Mouse (Mus musculus): Measurements from ENCODE around the gene Ccr4. TPM values are rescaled to one million over a fixed set of nuclear protein-coding genes. Genes with fewer than 3 reads are reported as not detected.
"Not testable (repeated sequence)": the region's sequence is repeated elsewhere in the genome, so short reads cannot be mapped to it uniquely, and the experiment has no call there.

Ccr4 gene
- polyA plus RNA-seq, 1 experiment from 2014 or later = not detected

DNA sequence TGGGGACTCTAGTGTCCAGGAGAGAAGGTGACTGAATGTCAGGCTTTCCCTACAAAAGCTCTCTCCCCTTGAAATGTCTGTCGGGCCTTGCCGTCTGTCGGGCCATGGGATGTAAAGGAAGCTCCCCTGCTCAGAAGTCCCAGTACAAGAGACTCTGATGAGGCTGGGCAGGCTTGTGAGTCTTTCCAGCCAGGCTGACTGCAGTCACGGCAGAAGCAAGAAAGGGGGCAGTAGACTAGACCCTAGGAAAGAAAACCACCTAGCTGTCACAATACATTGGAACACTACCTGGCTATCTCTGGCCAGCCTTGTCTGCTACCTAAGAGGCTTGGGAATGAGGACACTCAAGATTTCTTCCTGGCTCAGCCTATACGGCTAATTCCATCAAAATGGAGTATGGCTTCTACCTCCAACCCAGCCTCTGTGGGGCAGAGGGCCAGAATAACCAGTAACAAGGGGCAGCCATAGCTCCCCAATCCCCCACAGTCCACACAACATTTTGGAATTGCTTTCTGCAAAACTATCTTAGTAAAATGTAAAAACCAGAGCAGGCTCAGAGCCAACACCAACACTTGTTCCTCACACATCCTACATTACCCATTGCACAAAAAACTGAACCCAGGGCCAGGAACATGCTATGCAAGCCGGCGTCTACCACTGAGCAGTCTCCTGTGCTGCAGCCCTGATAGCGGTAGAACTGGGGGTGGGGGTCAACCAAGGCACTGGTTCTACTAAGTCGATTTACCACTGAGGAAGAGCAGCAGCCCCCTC is 30.2 kb upstream of the Ccr4 start:
- Histone ChIP-seq H3K27me3 (replicated peaks) (no peaks in the 10 kb centered on the region), H3K4me3 (no peak overlapping the region), H3K27ac (no peak overlapping the region), H3K9me3 (no peaks in the 10 kb centered on the region), H3K4me1 (no peaks in the 10 kb centered on the region), H3K36me3 (replicated peaks) (no peaks in the 10 kb centered on the region), H3K4me2 (no peak overlapping the region), H3K9ac (no peak overlapping the region)
- ATAC-seq (replicated peaks) = no peak
- 83% methylated on average over 9 of the region's 9 CpGs for WGBS

DNA sequence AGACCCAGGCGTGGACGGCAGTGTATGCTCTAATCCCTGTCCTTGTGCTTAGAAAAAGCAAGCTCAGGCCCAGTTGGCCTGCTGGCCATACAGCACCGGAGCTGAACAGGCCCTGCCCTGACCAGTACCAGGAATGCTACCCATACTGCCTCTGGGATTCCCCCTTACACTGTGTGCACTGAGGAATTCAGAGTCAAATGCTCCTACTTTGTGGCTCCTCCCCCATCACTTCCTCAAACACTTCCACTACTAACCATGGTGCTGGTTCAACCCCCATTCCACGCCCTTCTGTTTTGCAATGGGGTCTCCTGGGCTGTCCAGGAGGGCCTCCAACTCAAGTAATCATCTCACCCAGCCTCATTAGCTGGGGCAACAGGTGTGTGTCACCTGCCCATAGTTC is 29.1 kb upstream of the Ccr4 start:
- H3K4me3 ChIP-seq = no peak overlapping the region
- H3K9me3 ChIP-seq = no peaks in the 10 kb centered on the region
- 72% methylated on average over 4 of the region's 4 CpGs for WGBS

DNA sequence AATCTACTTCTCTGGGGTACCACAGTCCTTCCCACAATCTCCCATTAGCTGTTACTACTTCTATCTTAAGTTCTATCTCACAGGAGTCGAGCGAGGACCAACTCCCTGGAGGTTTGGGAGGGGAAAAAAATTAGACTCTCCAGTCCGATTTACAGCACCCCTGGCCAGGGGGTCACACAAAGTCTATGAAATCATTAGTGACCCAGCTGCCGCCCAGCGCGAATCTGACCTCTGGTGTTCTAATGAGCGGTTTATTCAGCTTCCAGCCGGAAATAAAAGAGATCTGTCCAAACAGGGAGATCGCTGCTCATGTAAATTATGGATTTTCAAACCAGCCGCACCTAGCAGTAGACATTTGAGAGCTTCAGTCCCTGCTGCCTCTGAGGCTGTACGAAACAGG is 26.6 kb upstream of the Ccr4 start:
- H3K27me3 ChIP-seq (replicated peaks) = no peaks in the 10 kb centered on the region; the same call in 1 of the 2 replicates
- no peak overlapping the region for H3K9ac ChIP-seq
- no peaks in the 10 kb centered on the region for H3K36me3 ChIP-seq (replicated peaks)
- no peak overlapping the region for H3K4me2 ChIP-seq
- H3K4me1 ChIP-seq = peaks cover 12% of the 10 kb centered on the region
- H3K9me3 ChIP-seq = no peaks in the 10 kb centered on the region
- 31% methylated on average over 11 of the region's 11 CpGs for WGBS
- H3K4me3 ChIP-seq = no peak overlapping the region
- ATAC-seq (replicated peaks) = no peak
- H3K27ac ChIP-seq = no peak overlapping the region

More for the DNA sequence above, 29.1 kb upstream of the Ccr4 start:
- Histone ChIP-seq H3K4me1 (no peaks in the 10 kb centered on the region), H3K36me3 (replicated peaks) (no peaks in the 10 kb centered on the region), H3K27ac (no peak overlapping the region), H3K27me3 (replicated peaks) (no peaks in the 10 kb centered on the region), H3K9ac (no peak overlapping the region), H3K4me2 (no peak overlapping the region)
- ATAC-seq (replicated peaks) = no peak

DNA sequence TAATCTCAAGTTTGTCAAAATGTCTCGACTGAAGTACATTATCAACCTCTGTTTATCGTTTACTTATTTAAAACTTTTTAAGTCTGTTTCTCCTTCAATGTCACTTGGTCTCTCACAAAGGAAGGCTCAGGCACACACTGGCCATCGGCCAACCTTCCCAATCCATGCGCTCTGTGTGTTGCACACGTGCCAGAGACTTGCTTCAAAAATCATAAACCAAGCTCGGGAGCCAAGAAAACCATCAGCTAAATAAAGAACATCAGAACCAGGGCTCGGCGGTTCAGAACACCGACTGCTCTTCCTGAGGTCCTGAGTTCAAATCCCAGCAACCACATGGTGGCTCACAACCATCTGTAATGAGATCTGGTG is 23.9 kb upstream of the Ccr4 start:
- Histone ChIP-seq H3K9me3 (no peaks in the 10 kb centered on the region), H3K36me3 (replicated peaks) (no peaks in the 10 kb centered on the region), H3K4me1 (peaks cover 20% of the 10 kb centered on the region), H3K27me3 (replicated peaks) (no peaks in the 10 kb centered on the region; the same call in 1 of the 2 replicates), H3K4me3 (no peak overlapping the region), H3K4me2 (no peak overlapping the region), H3K9ac (no peak overlapping the region), H3K27ac (no peak overlapping the region)
- no peak for ATAC-seq (replicated peaks)
- WGBS = 43% methylated on average over 9 of the region's 9 CpGs

DNA sequence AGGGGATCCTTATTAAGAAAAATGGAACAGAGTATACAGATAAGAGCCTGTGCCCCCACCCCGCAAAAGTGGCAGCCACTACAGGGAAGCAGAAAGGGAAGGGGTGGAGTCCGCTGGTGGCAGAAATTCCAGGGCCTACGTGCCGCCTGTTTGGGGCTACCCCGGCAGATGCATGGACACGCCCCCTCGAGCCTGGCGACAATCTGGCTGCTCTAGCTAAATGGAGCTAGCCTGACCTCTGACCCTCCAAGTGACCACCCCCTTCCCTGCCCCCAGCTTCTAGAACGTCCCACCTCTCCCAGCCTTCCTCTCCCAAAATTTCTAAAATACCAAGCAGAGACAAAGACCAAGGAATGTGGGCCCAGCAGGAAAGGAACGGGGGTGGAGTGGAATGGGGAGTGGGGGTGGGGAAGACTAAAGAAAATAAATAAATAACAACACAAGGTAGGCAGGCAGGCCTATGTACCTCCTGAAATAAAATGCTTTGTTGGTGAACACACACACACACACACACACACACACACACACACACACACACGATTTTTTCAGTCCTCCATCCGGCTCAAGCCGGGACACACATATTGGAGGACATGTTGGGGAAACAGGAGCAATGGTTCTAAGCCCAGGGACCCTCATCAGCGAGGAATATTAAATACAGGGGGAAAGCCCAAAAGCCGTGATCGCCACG is 23.4 kb upstream of the Ccr4 start:
- H3K9me3 ChIP-seq = no peaks in the 10 kb centered on the region
- no peak for ATAC-seq (replicated peaks)
- H3K27ac ChIP-seq = no peak overlapping the region
- 16% methylated on average over 17 of the region's 17 CpGs for WGBS
- no peak overlapping the region for H3K9ac ChIP-seq
- no peak overlapping the region for H3K4me3 ChIP-seq
- H3K4me1 ChIP-seq = peaks cover 20% of the 10 kb centered on the region
- no peaks in the 10 kb centered on the region for H3K36me3 ChIP-seq (replicated peaks)
- H3K4me2 ChIP-seq = no peak overlapping the region
- H3K27me3 ChIP-seq (replicated peaks) = no peaks in the 10 kb centered on the region; the same call in 1 of the 2 replicates

DNA sequence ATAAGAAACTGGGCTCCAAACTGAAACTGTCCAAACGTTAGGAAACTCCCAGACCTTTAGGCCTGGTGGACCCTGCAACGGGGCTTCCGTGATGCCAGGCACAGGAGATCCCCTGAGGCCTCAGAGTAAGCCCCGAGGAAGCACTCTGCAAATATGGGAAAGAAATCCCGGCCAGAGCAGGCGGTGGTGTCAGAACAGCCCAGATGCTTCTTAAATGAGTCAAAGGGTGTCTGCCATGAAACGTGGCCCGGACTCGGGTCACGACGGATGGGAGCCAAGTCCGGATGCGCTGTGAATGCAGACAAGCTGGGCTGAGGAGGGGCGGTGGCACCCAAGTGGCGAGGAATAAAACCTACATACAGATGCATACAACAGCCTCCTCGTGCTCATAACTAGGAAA is 22.4 kb upstream of the Ccr4 start:
- H3K27ac ChIP-seq = no peak overlapping the region
- peak overlapping the region; percentile 15; the same call in 1 of the 2 replicates for H3K4me2 ChIP-seq
- no peaks in the 10 kb centered on the region for H3K9me3 ChIP-seq
- no peak for ATAC-seq (replicated peaks)
- H3K9ac ChIP-seq = no peak overlapping the region
- no peaks in the 10 kb centered on the region for H3K36me3 ChIP-seq (replicated peaks)
- peaks cover 20% of the 10 kb centered on the region for H3K4me1 ChIP-seq
- H3K4me3 ChIP-seq = no peak overlapping the region
- WGBS = 4% methylated on average over 16 of the region's 16 CpGs
- no peaks in the 10 kb centered on the region; the same call in 1 of the 2 replicates for H3K27me3 ChIP-seq (replicated peaks)

DNA sequence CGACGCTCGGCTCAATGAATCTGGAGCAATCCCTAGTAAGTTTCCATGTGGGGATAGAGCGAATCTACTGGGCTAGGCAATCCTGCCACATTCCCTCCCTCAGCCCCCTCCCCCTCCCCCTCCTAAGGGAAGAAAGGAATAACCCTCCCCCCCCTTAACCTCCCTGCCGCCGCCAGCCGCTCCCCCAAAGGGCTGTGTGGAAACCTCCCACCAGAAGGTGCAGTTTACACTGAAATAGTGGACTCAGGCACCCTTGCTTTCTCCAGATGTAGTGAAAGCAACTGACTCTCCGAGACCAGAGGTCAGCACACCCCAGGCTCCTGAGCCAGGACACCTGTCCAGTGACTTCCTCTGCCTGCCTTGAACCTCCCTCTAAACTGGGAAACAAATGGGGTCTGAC is 21.9 kb upstream of the Ccr4 start:
- 11% methylated on average over 8 of the region's 8 CpGs for WGBS
- Histone ChIP-seq H3K27me3 (replicated peaks) (no peaks in the 10 kb centered on the region; the same call in 1 of the 2 replicates), H3K4me2 (0 out of 2 replicates have a peak overlapping the region, but pooled peaks have one; percentile 15)

DNA sequence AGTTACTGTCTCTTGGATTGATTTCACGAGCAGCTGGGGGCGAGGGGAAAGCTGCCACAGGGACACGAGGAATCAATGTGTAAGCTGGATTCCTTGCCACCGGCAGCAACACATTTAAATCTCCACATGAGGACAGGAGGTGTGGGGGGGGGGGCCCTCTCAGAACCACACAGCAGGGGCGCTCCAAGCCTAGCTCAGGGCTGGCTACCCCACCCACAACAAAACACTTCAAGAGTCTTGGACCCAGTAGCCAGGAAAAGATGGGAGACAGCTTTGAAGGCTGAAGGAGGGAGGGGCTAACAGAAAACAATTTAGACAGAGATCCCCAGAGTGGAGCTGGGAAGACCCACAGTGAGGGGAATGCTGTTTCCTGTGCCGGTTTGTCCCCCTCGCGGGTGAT is 21.2 kb upstream of the Ccr4 start:
- Histone ChIP-seq H3K4me1 (peaks cover 20% of the 10 kb centered on the region), H3K4me3 (no peak overlapping the region), H3K9me3 (no peaks in the 10 kb centered on the region), H3K4me2 (no peak overlapping the region), H3K27ac (no peak overlapping the region), H3K36me3 (replicated peaks) (no peaks in the 10 kb centered on the region), H3K27me3 (replicated peaks) (no peaks in the 10 kb centered on the region; the same call in 1 of the 2 replicates), H3K9ac (no peak overlapping the region)
- 9% methylated on average over 8 of the region's 8 CpGs for WGBS
- no peak for ATAC-seq (replicated peaks)

More for the DNA sequence above, 21.9 kb upstream of the Ccr4 start:
- no peak overlapping the region for H3K4me3 ChIP-seq
- H3K27ac ChIP-seq = no peak overlapping the region
- H3K36me3 ChIP-seq (replicated peaks) = no peaks in the 10 kb centered on the region
- no peak for ATAC-seq (replicated peaks)
- peaks cover 20% of the 10 kb centered on the region for H3K4me1 ChIP-seq
- H3K9me3 ChIP-seq = no peaks in the 10 kb centered on the region
- no peak overlapping the region for H3K9ac ChIP-seq

DNA sequence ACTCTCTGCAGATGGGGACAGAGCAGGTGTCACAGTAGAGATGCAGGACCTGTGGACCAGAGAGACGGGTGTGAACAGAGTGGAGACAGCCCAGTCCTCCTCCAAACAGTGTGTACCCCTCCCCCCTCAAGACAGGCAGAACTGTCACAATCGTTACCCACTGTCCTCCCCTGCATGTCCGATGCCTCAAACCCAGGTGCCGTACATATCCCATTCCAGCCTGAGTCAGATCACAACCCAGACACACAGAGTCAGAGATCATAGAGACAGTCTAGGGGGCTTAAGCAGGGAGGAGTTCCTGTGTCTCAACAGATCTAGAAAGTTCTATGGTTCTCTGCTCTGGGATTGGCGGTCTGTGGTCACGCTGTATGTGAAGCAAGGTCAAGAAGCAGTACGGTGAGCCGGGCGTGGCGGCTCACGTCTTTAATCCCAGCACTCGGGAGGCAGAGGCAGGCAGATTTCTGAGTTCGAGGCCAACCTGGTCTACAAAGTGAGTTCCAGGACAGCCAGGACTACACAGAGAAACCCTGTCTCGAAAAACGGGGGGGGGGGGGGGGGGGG is 20.4 kb upstream of the Ccr4 start:
- ATAC-seq (replicated peaks) = no peak
- no peaks in the 10 kb centered on the region for H3K9me3 ChIP-seq
- no peak overlapping the region for H3K9ac ChIP-seq
- WGBS = 86% methylated on average over 15 of the region's 15 CpGs
- H3K27ac ChIP-seq = no peak overlapping the region
- no peak overlapping the region for H3K4me3 ChIP-seq
- H3K4me2 ChIP-seq = no peak overlapping the region
- no peaks in the 10 kb centered on the region for H3K36me3 ChIP-seq (replicated peaks)
- peaks cover 20% of the 10 kb centered on the region for H3K4me1 ChIP-seq
- no peaks in the 10 kb centered on the region; the same call in 1 of the 2 replicates for H3K27me3 ChIP-seq (replicated peaks)

DNA sequence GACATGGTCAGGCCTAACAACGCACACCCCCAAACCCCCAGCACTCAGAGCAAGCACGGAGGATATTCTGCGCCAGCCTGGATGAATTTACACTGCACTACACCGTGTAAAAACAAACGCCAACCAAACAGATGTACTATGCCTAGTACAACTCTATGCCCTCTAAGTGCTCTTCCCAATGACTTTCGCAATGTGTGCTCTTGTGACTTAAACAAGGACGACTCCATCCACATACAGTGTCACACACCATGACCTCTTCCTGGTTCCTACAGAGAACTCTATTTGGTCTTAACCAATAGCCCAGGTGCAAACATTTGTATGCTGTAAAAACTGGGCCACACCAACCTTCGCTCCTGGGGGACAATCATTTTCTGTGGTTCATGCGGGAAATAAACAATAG is 17.8 kb upstream of the Ccr4 start:
- ATAC-seq (replicated peaks) = no peak
- peaks cover 16% of the 10 kb centered on the region for H3K4me1 ChIP-seq
- no peak overlapping the region for H3K4me3 ChIP-seq
- no peaks in the 10 kb centered on the region; the same call in 1 of the 2 replicates for H3K27me3 ChIP-seq (replicated peaks)
- WGBS = 92% methylated on average over 9 of the region's 9 CpGs
- H3K27ac ChIP-seq = no peak overlapping the region
- no peak overlapping the region for H3K4me2 ChIP-seq
- no peaks in the 10 kb centered on the region for H3K36me3 ChIP-seq (replicated peaks)
- no peak overlapping the region for H3K9ac ChIP-seq
- no peaks in the 10 kb centered on the region for H3K9me3 ChIP-seq

DNA sequence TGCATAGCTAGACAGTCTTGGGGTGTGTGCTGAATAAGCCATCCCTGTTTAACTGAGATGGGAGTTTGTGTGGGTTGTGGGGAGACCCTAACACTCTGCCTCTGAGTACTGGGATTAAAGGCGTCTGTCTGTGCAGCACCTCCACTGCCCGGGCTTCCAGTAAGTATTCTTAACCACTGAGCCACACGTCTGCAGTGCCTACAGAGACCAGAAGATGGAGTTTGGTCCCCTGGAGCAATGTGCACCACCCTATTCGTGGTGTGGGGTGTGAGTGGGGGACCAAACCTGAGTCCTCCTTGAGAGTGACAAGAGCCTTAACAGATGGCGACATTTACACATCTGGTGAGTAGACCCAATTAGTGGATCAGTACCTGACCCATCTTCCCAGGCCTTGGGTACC is 17.3 kb upstream of the Ccr4 start:
- Histone ChIP-seq H3K27ac (no peak overlapping the region), H3K9me3 (no peaks in the 10 kb centered on the region), H3K4me3 (no peak overlapping the region), H3K4me1 (peaks cover 14% of the 10 kb centered on the region), H3K4me2 (no peak overlapping the region), H3K9ac (no peak overlapping the region), H3K36me3 (replicated peaks) (no peaks in the 10 kb centered on the region), H3K27me3 (replicated peaks) (no peaks in the 10 kb centered on the region; the same call in 1 of the 2 replicates)
- WGBS = 49% methylated on average over 5 of the region's 5 CpGs
- ATAC-seq (replicated peaks) = no peak

DNA sequence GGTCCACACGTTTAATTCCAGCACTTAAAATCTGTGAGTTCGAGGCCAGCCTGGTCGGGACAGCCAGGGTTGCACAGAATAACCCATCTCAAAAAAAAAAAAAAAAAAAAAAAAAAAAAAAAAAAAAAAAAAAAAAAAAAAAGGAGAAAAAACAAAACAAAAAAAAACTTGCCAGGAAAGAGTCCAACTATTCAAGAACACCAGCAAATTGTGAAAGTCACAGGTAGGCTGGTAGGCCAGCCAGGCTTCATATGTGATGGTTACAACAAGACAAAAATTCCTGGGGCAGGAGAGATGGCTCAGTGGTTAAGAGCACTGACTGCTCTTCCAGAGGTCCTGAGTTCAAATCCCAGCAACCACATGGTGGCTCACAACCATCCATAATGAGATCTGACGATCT is 15.8 kb upstream of the Ccr4 start:
- H3K9me3 ChIP-seq; H3K27ac ChIP-seq; H3K4me1 ChIP-seq; H3K36me3 ChIP-seq (replicated peaks); H3K4me3 ChIP-seq; H3K4me2 ChIP-seq; H3K9ac ChIP-seq; ATAC-seq (replicated peaks); H3K27me3 ChIP-seq (replicated peaks): not testable (repeated sequence)
- 80% methylated on average over 4 of the region's 4 CpGs for WGBS

Data from midbrain, embryonic 15.5 days (tissue).